ENCODE assay signal across 12 mouse cellular contexts in genomic region chr3:95277149-95277551, GRCm38 (mm10). TPM values are rescaled to one million over a fixed set of nuclear protein-coding genes. Genes with fewer than 3 reads are reported as not detected.
DNase-seq lines count a peak whose midpoint lies in the region; ATAC-seq and TF ChIP-seq lines count a peak whose summit lies in the region.
"Had no signal": no experiment of that assay in that cellular context is flagged by ENCODE, and none has a peak within 500 bp of the region (broad histone marks: within the 10 kb centered on the region; RNA-seq: fewer than 3 reads in every experiment).

No protein-coding gene starts in this region.

- TF ChIP-seq POLR2A in kidney, adult 2 months (IDR thresholded peaks at IDR 0.05; ENCODE audit: low read depth, low read length) = no peak
- TF ChIP-seq POLR2A in olfactory bulb, adult 2 months (IDR thresholded peaks at IDR 0.05; ENCODE audit: insufficient read depth, low read depth, low read length) = no peak

- H3K27me3 ChIP-seq in kidney, adult 2 months (replicated peaks; ENCODE audit: control insufficient read depth, insufficient read depth, low read length) = no peaks in the 10 kb centered on the region
- H3K27me3 ChIP-seq in kidney, embryonic 14.5 days (ENCODE audit: control insufficient read depth, insufficient read depth, low read length) = no peaks in the 10 kb centered on the region
- no peaks in the 10 kb centered on the region for H3K27me3 ChIP-seq in heart, embryonic 15.5 days

- no peaks in the 10 kb centered on the region for H3K36me3 ChIP-seq in kidney, adult 2 months (ENCODE audit: control insufficient read depth, insufficient read depth, low read length)
- H3K36me3 ChIP-seq in kidney, embryonic 14.5 days (ENCODE audit: control insufficient read depth, insufficient read depth, low read length) = no peaks in the 10 kb centered on the region
- no peaks in the 10 kb centered on the region for H3K36me3 ChIP-seq in heart, embryonic 15.5 days

- peaks cover 13% of the 10 kb centered on the region for H3K4me1 ChIP-seq in kidney, adult 2 months (ENCODE audit: control insufficient read depth, insufficient read depth, low read length)
- peaks cover 7% of the 10 kb centered on the region; the same call in 1 of the 2 replicates for H3K4me1 ChIP-seq in kidney, embryonic 14.5 days (ENCODE audit: control insufficient read depth, insufficient read depth, low read length)
- H3K4me1 ChIP-seq in heart, embryonic 15.5 days (replicated peaks) = peaks cover 38% of the 10 kb centered on the region
- peaks cover 13% of the 10 kb centered on the region for H3K4me1 ChIP-seq in olfactory bulb, adult 2 months (ENCODE audit: control insufficient read depth, insufficient read depth, low read length)

- 41% methylated on average over 1 of the region's 1 CpGs for WGBS in kidney, adult 2 months
- whole genome bisulfite sequencing in kidney, embryonic 14.5 days = 74% methylated on average over 1 of the region's 1 CpGs
- WGBS in heart, embryonic 15.5 days = 35% methylated on average over 1 of the region's 1 CpGs
- 83% methylated on average over 1 of the region's 1 CpGs for WGBS in olfactory bulb, adult 2 months

- H3K4me2 ChIP-seq in kidney, embryonic 14.5 days (replicated peaks; ENCODE audit: low read depth, low read length) = no peak overlapping the region
- no peak overlapping the region for H3K4me2 ChIP-seq in heart, embryonic 15.5 days

- no peak for ATAC-seq in kidney, embryonic 14.5 days (ENCODE audit: low FRiP score, low TSS enrichment)
- ATAC-seq in heart, embryonic 15.5 days (replicated peaks; ENCODE audit: insufficient number of reproducible peaks, insufficient read depth, low FRiP score, low read depth) = no peak

- TF ChIP-seq CTCF in kidney, adult 2 months (conservative IDR thresholded peaks at IDR 0.05; ENCODE audit: insufficient read depth, insufficient read length, low read depth, low read length) = no peak; the same call in 1 of the 2 replicates
- no peak for TF ChIP-seq CTCF in olfactory bulb, adult 2 months (IDR thresholded peaks at IDR 0.05; ENCODE audit: insufficient read depth, low read depth, low read length)

- peak; percentile 36 for DNase-seq in kidney, adult 2 months
- DNase-seq in R1 (ENCODE audit: low read depth, low spot score) = peak; percentile 72
- no peak for DNase-seq in right cerebral cortex, postnatal 4 days
- no peak for DNase-seq in adrenal gland, postnatal 25 days
- DNase-seq: adrenal gland, postnatal 36 days; thymus, postnatal 14 days had no signal

- no peak overlapping the region for H3K4me3 ChIP-seq in kidney, adult 2 months (ENCODE audit: insufficient read depth, low read depth, low read length)
- H3K4me3 ChIP-seq in kidney, embryonic 14.5 days (ENCODE audit: low read length) = no peak overlapping the region
- H3K4me3 ChIP-seq in heart, embryonic 15.5 days = no peak overlapping the region
- H3K4me3 ChIP-seq in olfactory bulb, adult 2 months (ENCODE audit: insufficient read depth, low read depth, low read length) = no peak overlapping the region
- H3K4me3 ChIP-seq: forebrain, embryonic 10.5 days had no signal

- no peak overlapping the region for H3K27ac ChIP-seq in kidney, adult 2 months (ENCODE audit: insufficient read depth, low read depth, low read length)
- no peak overlapping the region for H3K27ac ChIP-seq in kidney, embryonic 14.5 days (ENCODE audit: low read depth, low read length)
- H3K27ac ChIP-seq in heart, embryonic 15.5 days = peak overlapping the region; percentile 60
- H3K27ac ChIP-seq in olfactory bulb, adult 2 months (ENCODE audit: insufficient read depth, low read depth, low read length) = 0 out of 2 replicates have a peak overlapping the region, but pooled peaks have one; percentile 23
- H3K27ac ChIP-seq: forebrain, embryonic 10.5 days had no signal

- no peaks in the 10 kb centered on the region for H3K9me3 ChIP-seq in kidney, embryonic 14.5 days (ENCODE audit: control insufficient read depth, low read length)
- no peaks in the 10 kb centered on the region for H3K9me3 ChIP-seq in heart, embryonic 15.5 days (replicated peaks)
- H3K9me3 ChIP-seq: forebrain, embryonic 10.5 days had no signal

- no peak overlapping the region for H3K9ac ChIP-seq in kidney, embryonic 14.5 days (ENCODE audit: low read depth, low read length)
- 0 out of 2 replicates have a peak overlapping the region, but pooled peaks have one; percentile 3 for H3K9ac ChIP-seq in heart, embryonic 15.5 days

RNA-seq across cellular contexts. Expression of gene Mindy1, which starts 4.0 kb away (rescaled TPM):
- 120 and 155 TPM in 2 replicates for polyA plus RNA-seq in kidney, adult 2 months (2012; rRNA removed)
- polyA plus RNA-seq in kidney, embryonic 14.5 days (2014; fragmentation: Nextera tagmentation; extraction: Ambion mirVana) = 33.0 and 40.9 TPM in 2 replicates
- 24.7 and 27.6 TPM in 2 replicates for polyA plus RNA-seq in heart, embryonic 15.5 days (2015; fragmentation: Nextera tagmentation; extraction: Ambion mirVana)
- polyA plus RNA-seq in olfactory bulb, adult 2 months (2012; ENCODE audit: insufficient read depth, insufficient read length, low replicate concordance, missing spikeins) = not detected in 2 replicates
- 164 and 181 TPM in 2 replicates for total RNA-seq in adrenal gland, postnatal 25 days (2021)

RNA-seq across cellular contexts. Expression of gene Prune1, which starts 4.7 kb away (rescaled TPM):
- 25.6 and 27.0 TPM in 2 replicates for polyA plus RNA-seq in kidney, adult 2 months (2012; rRNA removed)
- 15.4 and 22.1 TPM in 2 replicates for polyA plus RNA-seq in kidney, embryonic 14.5 days (2014; fragmentation: Nextera tagmentation; extraction: Ambion mirVana)
- 23.8 and 26.5 TPM in 2 replicates for polyA plus RNA-seq in heart, embryonic 15.5 days (2015; fragmentation: Nextera tagmentation; extraction: Ambion mirVana)
- not detected in 2 replicates for polyA plus RNA-seq in olfactory bulb, adult 2 months (2012; ENCODE audit: insufficient read depth, insufficient read length, low replicate concordance, missing spikeins)
- total RNA-seq in adrenal gland, postnatal 25 days (2021) = 27.9 and 38.2 TPM in 2 replicates

RNA-seq across cellular contexts. Expression of gene Bnipl, which starts 26.2 kb away (rescaled TPM):
- polyA plus RNA-seq in kidney, adult 2 months (2012; rRNA removed) = 0.09 and 0.41 TPM in 2 replicates
- polyA plus RNA-seq in kidney, embryonic 14.5 days (2014; fragmentation: Nextera tagmentation; extraction: Ambion mirVana) = 2.1 and 2.4 TPM in 2 replicates
- 0.06 and 0.38 TPM in 2 replicates for polyA plus RNA-seq in heart, embryonic 15.5 days (2015; fragmentation: Nextera tagmentation; extraction: Ambion mirVana)
- not detected in 2 replicates for polyA plus RNA-seq in olfactory bulb, adult 2 months (2012; ENCODE audit: insufficient read depth, insufficient read length, low replicate concordance, missing spikeins)
- 0.24 TPM in 1 of 2 replicates, not detected in the other for total RNA-seq in adrenal gland, postnatal 25 days (2021)
- total RNA-seq: hematopoietic stem cell, adult 5-6 weeks had no signal

RNA-seq across cellular contexts. Expression of gene Anxa9, which starts 29.8 kb away (rescaled TPM):
- polyA plus RNA-seq in kidney, adult 2 months (2012; rRNA removed) = 5.6 and 6.3 TPM in 2 replicates
- 3.7 and 4.3 TPM in 2 replicates for polyA plus RNA-seq in kidney, embryonic 14.5 days (2014; fragmentation: Nextera tagmentation; extraction: Ambion mirVana)
- 0.64 and 1.2 TPM in 2 replicates for polyA plus RNA-seq in heart, embryonic 15.5 days (2015; fragmentation: Nextera tagmentation; extraction: Ambion mirVana)
- polyA plus RNA-seq in olfactory bulb, adult 2 months (2012; ENCODE audit: insufficient read depth, insufficient read length, low replicate concordance, missing spikeins) = not detected in 2 replicates
- total RNA-seq in adrenal gland, postnatal 25 days (2021) = 1.2 and 1.3 TPM in 2 replicates

RNA-seq across cellular contexts. Expression of gene Gm128, which starts 35.8 kb away (rescaled TPM):
- polyA plus RNA-seq in kidney, adult 2 months (2012; rRNA removed) = 5.9 TPM in 2 replicates
- 0.19 and 0.57 TPM in 2 replicates for polyA plus RNA-seq in kidney, embryonic 14.5 days (2014; fragmentation: Nextera tagmentation; extraction: Ambion mirVana)
- 0.38 and 0.55 TPM in 2 replicates for polyA plus RNA-seq in heart, embryonic 15.5 days (2015; fragmentation: Nextera tagmentation; extraction: Ambion mirVana)
- polyA plus RNA-seq in olfactory bulb, adult 2 months (2012; ENCODE audit: insufficient read depth, insufficient read length, low replicate concordance, missing spikeins) = not detected in 2 replicates
- total RNA-seq in adrenal gland, postnatal 25 days (2021) = 0.24 TPM in 1 of 2 replicates, not detected in the other
- total RNA-seq: left cerebral cortex, postnatal 14 days had no signal

Comparison
In these comparisons a context has a peak if more than half of its experiments do, and no peak if none do; other contexts are left out.
1. DNase-seq: peak in kidney, adult 2 months (single experiment) and R1 (single experiment); none in right cerebral cortex, postnatal 4 days (single experiment) and adrenal gland, postnatal 25 days (single experiment).
2. H3K27ac ChIP-seq: peak in heart, embryonic 15.5 days (single experiment) and olfactory bulb, adult 2 months (single experiment); none in kidney, adult 2 months (single experiment) and kidney, embryonic 14.5 days (single experiment).
3. RNA of gene Mindy1, which starts 4.0 kb away (polyA plus RNA-seq): 120 to 155 TPM in kidney, adult 2 months, 33.0 to 40.9 TPM in kidney, embryonic 14.5 days and 24.7 to 27.6 TPM in heart, embryonic 15.5 days; not detected in olfactory bulb, adult 2 months; every median in the first group is over 10 times any median in the second.
4. RNA of gene Prune1, which starts 4.7 kb away (polyA plus RNA-seq): 25.6 to 27.0 TPM in kidney, adult 2 months, 23.8 to 26.5 TPM in heart, embryonic 15.5 days and 15.4 to 22.1 TPM in kidney, embryonic 14.5 days; not detected in olfactory bulb, adult 2 months; every median in the first group is over 10 times any median in the second.